Mouse (Mus musculus): Measurements from ENCODE around the gene Cuedc2. TPM values are rescaled to one million over a fixed set of nuclear protein-coding genes. Genes with fewer than 3 reads are reported as not detected.
A peak's percentile ranks its signal among the peaks of the same experiment; 100 is the strongest.

Gene Cuedc2
- total and polyA plus RNA-seq, 3 experiments, result 251 to 302 (median 297) TPM

DNA sequence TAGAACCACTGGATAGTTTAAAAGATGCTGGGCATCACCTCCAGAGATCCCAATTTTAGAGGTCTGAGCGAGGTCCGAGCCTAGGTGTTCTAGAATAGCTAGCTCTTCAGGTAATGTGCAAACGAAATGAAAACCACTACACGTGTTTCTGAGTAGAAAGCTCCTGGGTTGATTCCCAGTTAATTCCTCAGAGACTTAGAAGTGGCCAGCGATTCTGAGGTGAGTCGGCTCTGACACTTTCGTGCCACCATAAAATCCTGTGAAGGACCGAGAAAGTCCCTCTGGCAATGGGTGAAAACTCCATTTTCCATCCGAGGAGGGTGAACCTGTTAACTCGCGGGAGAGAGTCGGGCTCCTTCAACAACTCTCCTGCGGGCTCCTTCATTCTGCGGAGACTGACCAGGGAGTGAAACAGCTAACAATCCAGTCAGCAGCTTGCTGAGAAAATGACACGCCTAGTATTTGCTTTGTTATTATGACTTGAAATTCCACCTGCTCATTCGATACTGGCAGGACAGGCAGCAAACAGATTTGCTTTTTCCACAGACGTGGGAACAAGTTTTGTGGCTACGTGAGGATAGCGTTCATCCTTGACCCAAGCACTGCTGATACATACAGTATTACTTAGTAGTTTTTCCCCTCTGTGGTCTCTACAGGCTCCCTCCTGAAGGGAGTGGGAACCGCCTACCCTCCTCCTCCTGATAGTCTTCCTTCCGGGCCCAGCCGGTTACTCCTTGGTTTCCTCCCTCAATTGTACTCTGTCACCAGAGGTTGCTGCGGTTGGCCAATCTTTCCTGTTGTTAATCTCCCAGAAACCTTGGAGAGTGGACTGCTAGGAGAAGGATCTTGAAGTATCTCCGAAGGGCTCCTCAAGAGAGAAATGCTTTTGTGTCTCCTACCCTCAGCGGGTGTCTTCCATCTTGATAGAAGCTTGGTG is 19.1 kb upstream of the Cuedc2 start (continued):
- TF ChIP-seq NRF1 (IDR thresholded peaks at IDR 0.05; ENCODE audit: insufficient read depth, low read depth, low read length, poor library complexity, severe bottlenecking) (no peak), MAFK (IDR thresholded peaks at IDR 0.05; ENCODE audit: borderline replicate concordance, low read depth, low read length) (no peak), ETS1 (IDR thresholded peaks at IDR 0.05; ENCODE audit: low read depth, low read length) (peak; percentile 50), RAD21 (IDR thresholded peaks at IDR 0.05; ENCODE audit: low read depth, low read length) (no peak), SMC3 (IDR thresholded peaks at IDR 0.05; ENCODE audit: low read depth, low read length) (no peak), MEF2A (IDR thresholded peaks at IDR 0.05; ENCODE audit: extremely low read depth, insufficient replicate concordance, low read depth, low read length, poor library complexity, severe bottlenecking) (no peak), ELF1 (IDR thresholded peaks at IDR 0.05; ENCODE audit: low read depth, low read length) (peak; percentile 64), BHLHE40 (IDR thresholded peaks at IDR 0.05; ENCODE audit: borderline replicate concordance, low read depth, low read length) (no peak), TAL1 (IDR thresholded peaks at IDR 0.05; ENCODE audit: low read length) (no peak), TBP (IDR thresholded peaks at IDR 0.05; ENCODE audit: low read depth, low read length) (peak; percentile 28; the same call in 1 of the 2 replicates), CHD2 (IDR thresholded peaks at IDR 0.05; ENCODE audit: low read length) (no peak; the same call in 1 of the 2 replicates), MAX (IDR thresholded peaks at IDR 0.05; ENCODE audit: low read length) (peak; percentile 30), NELFE (IDR thresholded peaks at IDR 0.05; ENCODE audit: low read depth, low read length) (peak; percentile 61), MYB (IDR thresholded peaks at IDR 0.05; ENCODE audit: low read depth, low read length) (peak; percentile 32; the same call in 1 of the 2 replicates), EP300 (IDR thresholded peaks at IDR 0.05; ENCODE audit: low read depth in 1 of 2, low read length in 2 of 2) (peak; percentile 42 to 51; a peak in 3 of 4 replicates)

DNA sequence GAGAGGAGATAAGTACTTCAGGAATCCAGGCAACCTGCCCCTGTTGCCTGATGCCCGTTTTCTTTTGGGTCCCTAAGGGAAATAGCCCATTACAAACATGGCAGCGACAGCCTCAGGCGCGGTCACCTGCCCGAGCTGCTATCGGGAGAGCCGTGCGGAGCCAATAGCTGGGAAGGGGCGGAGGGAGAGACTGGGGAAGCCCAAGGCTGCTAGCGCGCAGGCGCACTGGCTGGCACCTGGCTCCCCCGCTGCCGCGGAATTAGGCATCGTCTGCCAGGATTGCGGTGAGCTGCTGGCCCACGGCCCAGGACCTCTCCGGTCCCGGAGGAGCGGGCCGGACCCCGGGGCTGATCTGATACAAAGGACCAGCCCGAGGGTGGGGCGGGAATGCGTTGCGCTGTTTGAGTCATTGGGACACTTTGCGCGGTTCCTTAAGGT is 18.2 kb upstream of the Cuedc2 start:
- Histone ChIP-seq H3K27ac (ENCODE audit: control insufficient read depth, low read depth, low read length) (peak overlapping the region; percentile 25), H3K79me2 (ENCODE audit: control insufficient read depth, insufficient read depth, low read length, poor library complexity) (no peaks in the 10 kb centered on the region), H3K9ac (ENCODE audit: control insufficient read depth, low read depth, low read length, poor library complexity, severe bottlenecking) (peak overlapping the region; percentile 65), H3K4me3 (ENCODE audit: control insufficient read depth in 1 of 2, insufficient read depth in 1 of 2, low read depth in 2 of 2, low read length in 2 of 2) (peak overlapping the region; percentile 45 to 78), H3K9me3 (replicated peaks; ENCODE audit: insufficient read depth, low read length) (no peaks in the 10 kb centered on the region), H3K27me3 (ENCODE audit: control insufficient read depth in 1 of 2, insufficient read depth in 2 of 2, low read length in 2 of 2) (no peaks in the 10 kb centered on the region), H3K36me3 (ENCODE audit: control insufficient read depth in 1 of 2, insufficient read depth in 2 of 2, low read length in 2 of 2) (peaks cover 0 to 18% of the 10 kb centered on the region in 2 experiments; a peak in 2 of 4 replicates), H3K4me1 (ENCODE audit: control insufficient read depth in 1 of 2, insufficient read depth in 2 of 2, low read length in 2 of 2) (peaks cover 10 to 23% of the 10 kb centered on the region in 2 experiments)
- peak; percentile 97 for DNase-seq (ENCODE audit: low read depth, low spot score)
- TF ChIP-seq MAZ (IDR thresholded peaks at IDR 0.05; ENCODE audit: low read depth, low read length) (peak; percentile 43; the same call in 1 of the 2 replicates), E2F4 (IDR thresholded peaks at IDR 0.05; ENCODE audit: borderline replicate concordance, low read depth, low read length) (0 out of 2 replicates have a peak, but pooled peaks have one; percentile 27), USF2 (IDR thresholded peaks at IDR 0.05; ENCODE audit: borderline replicate concordance in 1 of 2, insufficient read depth in 1 of 2, low read depth in 1 of 2, low read length in 2 of 2) (peak in 1 of 2 experiments; percentile 75; a peak in 3 of 4 replicates), ZC3H11A (IDR thresholded peaks at IDR 0.05; ENCODE audit: low read depth, low read length) (no peak), SMC3 (IDR thresholded peaks at IDR 0.05; ENCODE audit: low read depth, low read length) (no peak), POLR2AphosphoS2 (IDR thresholded peaks at IDR 0.05; ENCODE audit: low read length) (peak; percentile 57), CHD2 (IDR thresholded peaks at IDR 0.05; ENCODE audit: low read length) (peak; percentile 88), SIN3A (IDR thresholded peaks at IDR 0.05; ENCODE audit: low read length) (peak; percentile 87), UBTF (IDR thresholded peaks at IDR 0.05; ENCODE audit: borderline replicate concordance, insufficient read depth, low read depth, low read length) (no peak), ZMIZ1 (IDR thresholded peaks at IDR 0.05; ENCODE audit: low read depth, low read length) (no peak), POLR2AphosphoS5 (IDR thresholded peaks at IDR 0.05; ENCODE audit: borderline replicate concordance, low read depth, low read length) (no peak), TAL1 (IDR thresholded peaks at IDR 0.05; ENCODE audit: low read length) (no peak), POLR2A (IDR thresholded peaks at IDR 0.05; ENCODE audit: control insufficient read depth in 1 of 2, insufficient read depth in 1 of 2, low read depth in 1 of 2, low read length in 2 of 2, poor library complexity in 1 of 2) (peak in 1 of 2 experiments; percentile 70; a peak in 2 of 4 replicates), BHLHE40 (IDR thresholded peaks at IDR 0.05; ENCODE audit: borderline replicate concordance, low read depth, low read length) (peak; percentile 80), CTCF (IDR thresholded peaks at IDR 0.05 in 2 of 3, conservative IDR thresholded peaks at IDR 0.05 in 1 of 3; ENCODE audit: control insufficient read depth in 1 of 3, insufficient read depth in 1 of 3, low read depth in 2 of 3, low read length in 3 of 3, poor library complexity in 1 of 3, severe bottlenecking in 1 of 3) (no peak), USF1 (IDR thresholded peaks at IDR 0.05; ENCODE audit: low read depth, low read length) (peak; percentile 97), EP300 (IDR thresholded peaks at IDR 0.05; ENCODE audit: low read depth in 1 of 2, low read length in 2 of 2) (peak; percentile 2 to 47; a peak in 2 of 4 replicates), NRF1 (IDR thresholded peaks at IDR 0.05; ENCODE audit: insufficient read depth, low read depth, low read length, poor library complexity, severe bottlenecking) (peak; percentile 95), NELFE (IDR thresholded peaks at IDR 0.05; ENCODE audit: low read depth, low read length) (peak; percentile 69), MYC (IDR thresholded peaks at IDR 0.05; ENCODE audit: low read depth, low read length) (0 out of 2 replicates have a peak, but pooled peaks have one; percentile 17), MYB (IDR thresholded peaks at IDR 0.05; ENCODE audit: low read depth, low read length) (no peak), MEF2A (IDR thresholded peaks at IDR 0.05; ENCODE audit: extremely low read depth, insufficient replicate concordance, low read depth, low read length, poor library complexity, severe bottlenecking) (no peak; the same call in 1 of the 2 replicates), MAX (IDR thresholded peaks at IDR 0.05; ENCODE audit: low read length) (no peak; the same call in 1 of the 2 replicates), CHD1 (IDR thresholded peaks at IDR 0.05; ENCODE audit: low read depth, low read length) (no peak)

Data from MEL (cell line).